Mouse (Mus musculus) liver, postnatal 0 days (tissue): Measurements from ENCODE around the gene Scamp4. TPM values are rescaled to one million over a fixed set of nuclear protein-coding genes. Genes with fewer than 3 reads are reported as not detected.
A peak's percentile ranks its signal among the peaks of the same experiment; 100 is the strongest.

ENCODE experiments used
- ATAC-seq: fragments of 200-750 bp; cut with Nextera tagmentation; 2 replicates; pipeline ENCODE4 v1.8.0; 2017; ENCODE audit warnings: mild to moderate bottlenecking, moderate library complexity
- DNase-seq: peaks from one replicate; pipeline ENCODE4 v3.0.0-alpha.2; 2016
- H3K27ac ChIP-seq: fragments of 300-500 bp; sonication (generic); 2 replicates; pipeline ENCODE4 v1.5.1; 2014; ENCODE audit warnings: antibody characterized with exemption, moderate library complexity, mild to moderate bottlenecking, low read depth
- H3K27me3 ChIP-seq: fragments of 300-500 bp; sonication (generic); 2 replicates; pipeline ENCODE4 v1.6.1; 2014; ENCODE audit warnings: low read length, control low read depth, mixed read lengths; ENCODE audit not compliant: insufficient read depth
- H3K36me3 ChIP-seq: fragments of 300-500 bp; sonication (generic); replicated peaks from 2 replicates; pipeline ENCODE4 v1.6.1; 2014; ENCODE audit warnings: mild to moderate bottlenecking, control low read depth, low read length, moderate library complexity, mixed read lengths; ENCODE audit not compliant: insufficient read depth
- H3K4me1 ChIP-seq: fragments of 300-500 bp; sonication (generic); 2 replicates; pipeline ENCODE4 v1.6.1; 2014; ENCODE audit warnings: antibody characterized with exemption, mild to moderate bottlenecking, control low read depth; ENCODE audit not compliant: insufficient read depth
- H3K4me2 ChIP-seq: fragments of 300-500 bp; sonication (generic); 2 replicates; pipeline ENCODE4 v1.6.1; 2014; ENCODE audit warnings: low read depth, mild to moderate bottlenecking, low read length, moderate library complexity, mixed read lengths
- H3K4me3 ChIP-seq: fragments of 300-500 bp; sonication (generic); 2 replicates; pipeline ENCODE4 v1.5.1; 2014; ENCODE audit warnings: low read depth, low read length
- H3K9ac ChIP-seq: fragments of 300-500 bp; sonication (generic); replicated peaks from 2 replicates; pipeline ENCODE4 v1.6.1; 2014; ENCODE audit warnings: mild to moderate bottlenecking, moderate library complexity
- H3K9me3 ChIP-seq: fragments of 300-500 bp; sonication (generic); 2 replicates; pipeline ENCODE4 v1.6.1; 2016; ENCODE audit warnings: mild to moderate bottlenecking, control low read depth, low read length, mixed read lengths
- CTCF ChIP-seq: sonication (generic); IDR thresholded peaks from 2 replicates; pipeline ENCODE4 v1.5.1; 2016; ENCODE audit warnings: antibody characterized with exemption, low read depth
- EP300 ChIP-seq: IDR thresholded peaks from 2 replicates; pipeline ENCODE4 v1.6.1; 2016; ENCODE audit warnings: antibody characterized with exemption, low read depth, mild to moderate bottlenecking
- WGBS: fragments of 180-500 bp; shearing (Covaris S2); extraction: QIAGEN DNeasy Blood & Tissue Kit; methylation state at CpG from one replicate; pipeline ENCODE4 v1.1.7; 2014; ENCODE audit not compliant: insufficient replicate concordance; 5-methylcytosine and 5-hydroxymethylcytosine counted together
- microRNA-seq: library from miRNA; unstranded; fragments of <30 nt; microRNA quantifications from one replicate; pipeline ENCODE4, GENCODE M21; 2016
- polyA plus RNA-seq: library from polyadenylated mRNA; unstranded; fragments of >200 nt; fragmentation: Nextera tagmentation; extraction: Ambion mirVana; gene quantifications from 2 replicates; pipeline ENCODE4 v1.2.1, GENCODE M21; 2015

Gene Scamp4
- polyA plus RNA-seq, 1 experiment from 2014 or later: 29.2 TPM

GRCm38 (mm10) chr10:80661149-80661548 is 58.5 kb downstream of the Scamp4 start:
- Histone ChIP-seq H3K9ac (no peak overlapping the region), H3K4me2 (no peak overlapping the region), H3K4me1 (peaks cover 52% of the 10 kb centered on the region), H3K4me3 (no peak overlapping the region), H3K27me3 (no peaks in the 10 kb centered on the region), H3K36me3 (peaks cover 5% of the 10 kb centered on the region; the same call in 1 of the 2 replicates), H3K9me3 (no peaks in the 10 kb centered on the region), H3K27ac (no peak overlapping the region)
- DNase-seq (peak; percentile 81), ATAC-seq (no peak)
- TF ChIP-seq EP300 (no peak), CTCF (peak; percentile 88)
- WGBS: 34% methylated on average over 5 of the region's 5 CpGs

DNA sequence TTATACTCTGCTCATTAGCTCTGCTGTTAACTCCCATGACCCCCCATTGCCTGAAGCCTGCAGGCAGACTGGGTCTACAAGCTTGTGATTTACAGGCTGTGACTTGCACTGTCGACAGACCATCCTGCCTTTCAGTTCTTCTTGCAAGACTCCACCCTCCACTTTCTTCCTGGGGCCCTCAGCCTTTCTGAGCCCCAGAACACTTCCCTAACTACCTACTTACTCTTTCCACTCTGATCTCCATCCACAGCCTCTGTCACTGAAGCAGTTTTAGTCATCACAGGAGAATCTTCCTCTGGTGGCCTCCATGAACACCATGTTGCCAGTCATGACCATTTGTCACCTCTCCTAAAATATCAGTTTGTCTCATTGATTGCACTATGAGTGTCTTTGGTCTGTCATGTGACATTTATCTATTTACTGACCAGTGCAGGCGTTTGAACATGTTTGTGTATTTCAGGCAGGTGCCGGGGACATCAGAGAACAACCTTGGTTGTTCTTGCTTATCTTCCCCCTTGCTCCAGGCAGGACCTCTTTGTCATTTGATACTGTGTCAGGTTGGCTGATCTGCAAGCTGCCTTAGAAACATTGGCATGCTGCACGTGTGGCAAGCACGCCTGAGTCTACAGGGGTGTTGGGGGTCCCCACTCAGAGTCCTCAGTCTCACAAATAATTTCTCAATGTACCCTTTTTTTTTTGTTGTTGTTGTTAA is 61.0 kb downstream of the Scamp4 start:
- 23% methylated on average over 5 of the region's 5 CpGs for WGBS
- H3K36me3 ChIP-seq: peaks cover 30% of the 10 kb centered on the region
- H3K27ac ChIP-seq: peak overlapping the region; percentile 93
- peak overlapping the region; percentile 2; the same call in 1 of the 2 replicates for H3K9ac ChIP-seq
- DNase-seq (no peak), ATAC-seq (peak; percentile 43)
- H3K4me3 ChIP-seq: no peak overlapping the region
- H3K4me2 ChIP-seq: no peak overlapping the region
- H3K4me1 ChIP-seq: peaks cover 40% of the 10 kb centered on the region
- TF ChIP-seq CTCF (no peak), EP300 (no peak; the same call in 1 of the 2 replicates)
- H3K9me3 ChIP-seq: no peaks in the 10 kb centered on the region
- H3K27me3 ChIP-seq: no peaks in the 10 kb centered on the region

DNA sequence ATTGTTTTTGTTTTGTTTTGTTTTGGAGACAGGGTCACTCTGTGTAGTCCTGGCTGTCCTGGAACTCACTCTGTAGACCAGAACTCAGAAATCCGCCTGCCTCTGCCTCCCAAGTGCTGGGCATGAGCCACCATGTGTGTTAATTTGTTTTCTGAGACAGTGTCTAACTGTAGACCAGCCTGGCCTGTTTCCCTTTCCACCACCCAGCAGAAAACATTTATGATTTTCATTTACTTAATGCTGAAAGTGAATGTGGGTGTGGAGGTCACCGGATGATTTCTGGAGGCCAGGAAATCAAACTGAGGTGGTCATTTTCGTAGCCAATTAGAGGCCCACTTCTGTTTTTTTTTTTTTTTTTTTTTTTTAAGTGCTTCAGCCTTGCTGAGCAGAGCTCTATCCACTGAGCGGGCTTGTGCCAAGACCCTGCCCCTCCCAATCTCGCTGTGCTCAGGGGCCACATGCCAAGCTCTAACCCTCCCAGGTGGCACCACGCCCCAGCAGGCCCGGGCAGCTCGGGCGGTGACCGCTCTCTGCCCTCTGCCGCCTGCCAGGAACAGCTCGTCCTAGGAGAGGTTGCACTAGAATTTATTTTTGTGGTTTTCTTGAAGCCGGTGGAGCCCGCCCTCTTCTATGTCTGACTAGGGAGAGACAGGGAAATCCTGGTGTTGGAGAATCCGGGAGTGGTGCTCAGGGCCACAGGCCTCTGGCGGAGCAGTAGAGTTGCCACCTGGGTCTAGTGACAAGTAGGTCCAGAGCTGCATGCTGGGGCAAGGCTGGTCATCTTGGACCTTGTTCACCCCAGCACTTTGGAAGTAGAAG is 61.7 kb downstream of the Scamp4 start:
- DNase-seq (peak; percentile 76), ATAC-seq (peak; percentile 63)
- H3K4me1 ChIP-seq: peaks cover 35% of the 10 kb centered on the region
- peak overlapping the region; percentile 19; the same call in 1 of the 2 replicates for H3K4me3 ChIP-seq
- H3K4me2 ChIP-seq: peak overlapping the region; percentile 60
- peak; percentile 21; the same call in 1 of the 2 replicates for TF ChIP-seq EP300
- TF ChIP-seq CTCF: no peak
- H3K9me3 ChIP-seq: no peaks in the 10 kb centered on the region
- H3K9ac ChIP-seq: peak overlapping the region; percentile 50; the same call in 1 of the 2 replicates
- peaks cover 37% of the 10 kb centered on the region for H3K36me3 ChIP-seq
- peak overlapping the region; percentile 93 for H3K27ac ChIP-seq
- 13% methylated on average over 16 of the region's 16 CpGs for WGBS
- no peaks in the 10 kb centered on the region for H3K27me3 ChIP-seq

DNA sequence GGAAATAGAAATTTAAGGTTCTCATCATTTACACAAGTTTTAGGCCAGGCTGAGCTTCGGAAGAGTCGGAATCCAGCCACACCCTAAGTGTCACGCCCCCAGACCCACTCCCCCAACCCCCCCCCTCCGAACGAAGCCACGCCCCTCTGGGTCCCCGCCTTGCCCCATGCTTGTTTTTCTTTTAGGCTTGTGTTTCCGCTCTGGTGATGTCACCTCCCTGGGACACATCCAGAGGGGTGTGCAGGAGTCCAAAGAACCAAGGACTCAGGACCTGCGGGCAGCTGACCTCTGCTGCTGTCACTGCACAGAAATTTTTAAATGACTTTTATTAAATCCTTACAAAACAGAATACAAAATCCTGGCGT is 62.3 kb downstream of the Scamp4 start:
- 12% methylated on average over 10 of the region's 10 CpGs for WGBS
- no peaks in the 10 kb centered on the region for H3K27me3 ChIP-seq
- peak overlapping the region; percentile 93 for H3K27ac ChIP-seq
- ATAC-seq: peak; percentile 82
- H3K4me1 ChIP-seq: peaks cover 35% of the 10 kb centered on the region
- DNase-seq: peak; percentile 73
- H3K4me3 ChIP-seq: no peak overlapping the region
- H3K4me2 ChIP-seq: peak overlapping the region; percentile 60
- TF ChIP-seq EP300 (no peak), CTCF (no peak)
- H3K9me3 ChIP-seq: no peaks in the 10 kb centered on the region
- H3K36me3 ChIP-seq: peaks cover 43% of the 10 kb centered on the region
- peak overlapping the region; percentile 50 for H3K9ac ChIP-seq

Small RNA genes lying within 50 kb of the gene (microRNA-seq; reads per million reads assigned to microRNA genes)
- gene Mir6912: not detected

Other genes starting within 250 kb of the Scamp4 start
- 0.08 and 0.20 TPM in 2 replicates for gene Plk5, start 246.4 kb upstream of the Scamp4 start, polyA plus RNA-seq
- 0.72 and 0.99 TPM in 2 replicates for gene Mex3d, start 215.2 kb upstream of the Scamp4 start, polyA plus RNA-seq
- gene Mbd3, start 203.3 kb upstream of the Scamp4 start, polyA plus RNA-seq: 33.4 and 33.5 TPM in 2 replicates
- gene Uqcr11, start 196.0 kb upstream of the Scamp4 start, polyA plus RNA-seq: 753 and 771 TPM in 2 replicates
- gene Tcf3, start 169.2 kb upstream of the Scamp4 start, polyA plus RNA-seq: 28.2 and 29.5 TPM in 2 replicates
- not detected in 2 replicates for gene Onecut3, start 108.0 kb upstream of the Scamp4 start, polyA plus RNA-seq
- gene Atp8b3, start 63.7 kb upstream of the Scamp4 start, polyA plus RNA-seq: not detected in 2 replicates
- 7.4 and 8.1 TPM in 2 replicates for gene Rexo1, start 41.3 kb upstream of the Scamp4 start, polyA plus RNA-seq
- gene Klf16, start 25.6 kb upstream of the Scamp4 start, polyA plus RNA-seq: 6.1 and 6.5 TPM in 2 replicates
- 50.2 and 59.3 TPM in 2 replicates for gene Abhd17a, start 12.5 kb upstream of the Scamp4 start, polyA plus RNA-seq
- 2.1 and 2.6 TPM in 2 replicates for gene Adat3, start within 50 bp of the Scamp4 start, polyA plus RNA-seq
- gene Gm49322, start 3.1 kb downstream of the Scamp4 start, polyA plus RNA-seq: 0.20 and 0.52 TPM in 2 replicates
- 41.4 and 45.8 TPM in 2 replicates for gene Csnk1g2, start 20.0 kb downstream of the Scamp4 start, polyA plus RNA-seq
- 10.7 and 11.5 TPM in 2 replicates for gene Btbd2, start 54.2 kb downstream of the Scamp4 start, polyA plus RNA-seq
- gene Mknk2, start 75.2 kb downstream of the Scamp4 start, polyA plus RNA-seq: 45.8 and 46.1 TPM in 2 replicates
- 14.7 and 17.3 TPM in 2 replicates for gene Mob3a, start 99.1 kb downstream of the Scamp4 start, polyA plus RNA-seq
- 7.9 and 10.4 TPM in 2 replicates for gene Izumo4, start 99.3 kb downstream of the Scamp4 start, polyA plus RNA-seq
- 16.4 and 19.0 TPM in 2 replicates for gene Ap3d1, start 139.4 kb downstream of the Scamp4 start, polyA plus RNA-seq
- gene Dot1l, start 152.3 kb downstream of the Scamp4 start, polyA plus RNA-seq: 4.6 TPM in 2 replicates
- gene Sf3a2, start 195.3 kb downstream of the Scamp4 start, polyA plus RNA-seq: 20.9 and 22.2 TPM in 2 replicates
- gene Plekhj1, start 195.8 kb downstream of the Scamp4 start, polyA plus RNA-seq: 42.0 and 43.7 TPM in 2 replicates
- 0.06 TPM in 1 of 2 replicates, not detected in the other for gene Amh, start 202.4 kb downstream of the Scamp4 start, polyA plus RNA-seq
- 1.6 TPM in 1 of 2 replicates, not detected in the other for gene Jsrp1, start 210.6 kb downstream of the Scamp4 start, polyA plus RNA-seq
- gene Oaz1, start 223.8 kb downstream of the Scamp4 start, polyA plus RNA-seq: 1,017 and 1,029 TPM in 2 replicates
- not detected in 2 replicates for gene Lingo3, start 241.2 kb downstream of the Scamp4 start, polyA plus RNA-seq